Mouse (Mus musculus) heart, postnatal 0 days (tissue): ENCODE measurements around the gene Olfr10.

Experiments used
- CTCF ChIP-seq: IDR thresholded peaks from 2 replicates; pipeline ENCODE4 v1.5.1; 2016; ENCODE audit warnings: antibody characterized with exemption, control low read depth, low read depth
- EP300 ChIP-seq: IDR thresholded peaks from 2 replicates; pipeline ENCODE4 v1.6.1; 2016; ENCODE audit warnings: antibody characterized with exemption, low read depth

GRCm38 (mm10) chr11:49265101-49265500 lies 39.4 kb upstream of the Olfr10 start:
- TF ChIP-seq CTCF (no peak), EP300 (no peak)
